Mouse (Mus musculus) ES-Bruce4 (cell line): ENCODE measurements around the gene Zfp113.

Source experiments
- CTCF ChIP-seq: IDR thresholded peaks from one replicate; pipeline ENCODE4 v1.8.1; 2011; ENCODE audit warnings: low read depth, low read length
- POLR2A ChIP-seq: IDR thresholded peaks from one replicate; pipeline ENCODE4 v1.8.1; 2011; ENCODE audit warnings: low read length; ENCODE audit not compliant: insufficient read depth

- TF ChIP-seq CTCF (peak; percentile 28), POLR2A (no peak)
Measured at GRCm38 (mm10) chr5:138137935-138138549, 17.5 kb downstream of the Zfp113 start.
